Mouse (Mus musculus) small intestine, adult 10 weeks (tissue): Measurements from ENCODE around the gene Ccdc51. TPM values are rescaled to one million over a fixed set of nuclear protein-coding genes. Genes with fewer than 3 reads are reported as not detected.

Source experiments
- polyA plus RNA-seq: library from polyadenylated mRNA; stranded (reverse); fragments of 350-450 nt; fragmentation: Illumina TruSeq; extraction: RNeasy Lipid Tissue Mini Kit (QIAGEN cat#74804); gene quantifications from one replicate; pipeline ENCODE4 v1.2.3, GENCODE M21; 2014; ENCODE audit warnings: low replicate concordance

The Ccdc51 gene
- polyA plus RNA-seq = 1.1 TPM

GRCm38 (mm10) chr9:109082124-109082800, at the start of gene Ccdc51, which contains the start of gene Tma7:
TSS of gene Ccdc51 (plus strand) at chr9:109082493.
TSS of gene Tma7 (minus strand) at chr9:109082587.

DNA sequence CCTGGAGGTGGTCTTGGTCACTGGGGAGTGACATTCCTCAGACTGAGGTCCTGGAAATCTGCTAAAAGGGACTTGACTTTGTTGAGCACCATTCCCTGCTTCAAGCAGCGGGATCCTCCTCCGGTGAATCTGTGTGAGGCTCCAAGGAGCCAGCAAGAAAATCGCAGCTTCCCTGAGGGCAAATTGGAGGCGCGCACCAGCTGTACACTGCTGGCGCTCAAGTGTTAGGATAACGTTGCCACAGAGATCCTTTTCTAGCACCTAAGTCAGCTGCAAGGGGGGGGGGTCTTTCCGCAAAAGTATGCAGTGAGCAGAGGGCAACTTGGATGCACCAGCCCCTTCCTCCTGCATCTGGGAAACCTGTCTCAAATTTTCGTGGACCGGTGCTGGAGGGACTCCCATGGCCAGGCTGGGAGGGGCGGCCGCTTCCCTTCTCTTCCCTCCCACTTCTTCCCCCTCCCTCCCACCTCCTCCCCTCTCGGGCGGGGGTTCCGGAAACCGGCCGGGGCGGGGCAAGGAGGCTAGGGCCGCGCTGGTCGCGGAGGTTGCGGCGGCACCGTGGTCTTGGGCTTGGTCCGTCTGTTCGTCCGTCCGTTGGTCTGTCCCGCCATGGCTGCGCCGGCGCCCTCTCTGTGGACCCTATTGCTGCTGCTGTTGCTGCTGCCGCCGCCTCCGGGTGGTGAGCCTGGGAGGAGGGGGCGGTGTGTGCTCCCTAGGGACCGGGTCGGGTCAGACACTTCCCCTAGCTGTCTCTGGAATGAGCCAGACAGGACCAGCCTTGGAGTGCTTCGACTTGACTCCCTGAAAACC, 44.0 kb upstream of the Ccdc51 start, which contains the start of gene Shisa5:
Gene Shisa5 (plus strand): TSS at position 480 of the 810 bp plus-strand sequence.

GRCm38 (mm10) chr9:109059136-109059903, 23.0 kb upstream of the Ccdc51 start, which contains the start of gene Trex1:
TSS of gene Trex1 (minus strand) at chr9:109059734.

GRCm38 (mm10) chr9:109073661-109074573, 8.4 kb upstream of the Ccdc51 start, which contains the start of gene Atrip:
TSS of gene Atrip (minus strand) at chr9:109074124.

DNA sequence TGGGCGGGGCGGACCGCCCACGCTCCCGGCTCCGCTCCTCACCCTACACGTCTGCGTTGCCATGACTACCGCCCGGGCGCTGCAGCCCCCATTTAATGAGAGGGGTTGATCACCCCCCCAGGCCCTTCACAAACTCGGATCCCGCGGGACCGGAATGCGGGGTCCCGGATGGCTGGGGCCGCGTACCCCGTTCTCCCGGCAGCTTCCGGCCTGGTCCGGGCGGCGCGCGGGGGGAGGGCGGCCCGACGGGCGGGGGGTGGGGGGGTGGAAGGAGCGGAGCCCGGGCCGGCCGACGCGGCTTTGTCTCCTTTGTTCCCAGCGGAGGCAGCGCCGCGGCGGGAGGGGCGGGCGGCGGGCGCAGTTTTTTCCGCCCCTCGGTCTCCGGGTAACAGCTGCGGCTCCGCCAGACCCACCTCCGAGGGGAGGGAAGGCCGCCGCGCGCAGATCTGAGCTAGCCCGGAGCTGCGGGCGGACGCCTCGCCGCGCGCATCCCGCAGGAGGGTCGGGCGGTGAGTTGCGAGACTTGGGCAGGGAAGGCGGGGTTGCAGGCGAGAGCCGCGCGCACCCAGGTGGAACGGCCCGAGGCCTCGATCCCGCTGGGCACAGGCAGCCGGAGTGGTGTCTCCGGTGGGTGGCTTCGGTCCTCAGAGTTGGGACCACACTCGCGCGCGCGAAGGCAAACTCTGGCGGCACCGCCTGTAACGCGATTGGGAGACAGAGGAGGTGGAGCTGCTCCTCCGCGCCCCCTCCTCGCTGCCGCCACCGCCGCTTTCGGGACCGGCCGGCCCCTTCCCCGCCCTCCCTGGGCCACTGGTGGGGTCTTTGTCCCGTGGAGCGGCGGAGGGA, 13.1 kb downstream of the Ccdc51 start, which contains the start of gene Plxnb1:
Gene Plxnb1 (plus strand): TSS at position 253 of the 846 bp plus-strand sequence.

Other genes with a start within 250 kb of the Ccdc51 start
- 23.9 TPM for gene Slc26a6, start 229.2 kb upstream of the Ccdc51 start, polyA plus RNA-seq
- 0.82 TPM for gene Tmem89, start 167.9 kb upstream of the Ccdc51 start, polyA plus RNA-seq
- gene Uqcrc1, start 145.9 kb upstream of the Ccdc51 start, polyA plus RNA-seq = 42.5 TPM
- gene Col7a1, start 128.9 kb upstream of the Ccdc51 start, polyA plus RNA-seq = not detected
- gene Ucn2, start 96.5 kb upstream of the Ccdc51 start, polyA plus RNA-seq = not detected
- gene Pfkfb4, start 90.7 kb upstream of the Ccdc51 start, polyA plus RNA-seq = 2.8 TPM
- 11.5 TPM for gene Shisa5, start 43.9 kb upstream of the Ccdc51 start, polyA plus RNA-seq
- gene Trex1, start 22.8 kb upstream of the Ccdc51 start, polyA plus RNA-seq = not detected
- gene Atrip, start 8.4 kb upstream of the Ccdc51 start, polyA plus RNA-seq = 2.8 TPM
- 1,283 TPM for gene Tma7, start 94 bp downstream of the Ccdc51 start, polyA plus RNA-seq
- gene Plxnb1, start 12.9 kb downstream of the Ccdc51 start, polyA plus RNA-seq = 0.07 TPM
- not detected for gene Fbxw21, start 79.5 kb downstream of the Ccdc51 start, polyA plus RNA-seq
- not detected for gene Fbxw13, start 113.5 kb downstream of the Ccdc51 start, polyA plus RNA-seq
- not detected for gene Fbxw20, start 152.3 kb downstream of the Ccdc51 start, polyA plus RNA-seq
- not detected for gene Fbxw14, start 205.2 kb downstream of the Ccdc51 start, polyA plus RNA-seq